Mouse (Mus musculus) activated CD4-positive, CD25-positive, alpha-beta regulatory T cell, adult 4 months (primary cell): ENCODE measurements around the gene Mrpl23. TPM values are rescaled to one million over a fixed set of nuclear protein-coding genes. Genes with fewer than 3 reads are reported as not detected.

Experiments
- ATAC-seq: one replicate; pipeline ENCODE4 v1.8.0; 2017
- polyA plus RNA-seq, 2 experiments: library from polyadenylated mRNA; unstranded; fragments of 100-300 nt; shearing (Covaris generic); gene quantifications; one replicate each; pipeline ENCODE4 v1.2.1; 2017

Mrpl23 gene
- polyA plus RNA-seq, 2 experiments from 2014 or later: 10.2 to 31.9 TPM

GRCm38 (mm10) chr7:142553417-142554335, 21.2 kb downstream of the Mrpl23 start:
- ATAC-seq: no peak

GRCm38 (mm10) chr7:142554625-142555024, 22.1 kb downstream of the Mrpl23 start:
- ATAC-seq: no peak

- ATAC-seq: no peak
These were observed 23.0 kb downstream of the Mrpl23 start for GRCm38 (mm10) chr7:142555366-142556088.

- ATAC-seq: no peak
These were observed 23.6 kb downstream of the Mrpl23 start for GRCm38 (mm10) chr7:142556089-142556476.

- ATAC-seq: no peak
These were observed 25.2 kb downstream of the Mrpl23 start for GRCm38 (mm10) chr7:142557696-142558095.

- ATAC-seq: no peak
These were observed 26.1 kb downstream of the Mrpl23 start for GRCm38 (mm10) chr7:142558511-142559146.

- ATAC-seq: no peak
These were observed 27.2 kb downstream of the Mrpl23 start for GRCm38 (mm10) chr7:142559651-142560175.

- no peak for ATAC-seq
These were observed 28.7 kb downstream of the Mrpl23 start for GRCm38 (mm10) chr7:142560942-142561855.

- ATAC-seq: no peak
These were observed 29.4 kb downstream of the Mrpl23 start for GRCm38 (mm10) chr7:142561856-142562404.

GRCm38 (mm10) chr7:142563168-142563567, 30.7 kb downstream of the Mrpl23 start:
- no peak for ATAC-seq

GRCm38 (mm10) chr7:142564955-142565643, 32.6 kb downstream of the Mrpl23 start:
- ATAC-seq: no peak

- no peak for ATAC-seq
These were observed 34.0 kb downstream of the Mrpl23 start for GRCm38 (mm10) chr7:142566512-142566911.

- ATAC-seq: no peak
These were observed 36.5 kb downstream of the Mrpl23 start for GRCm38 (mm10) chr7:142568985-142569384.

- no peak for ATAC-seq
These were observed 38.1 kb downstream of the Mrpl23 start for GRCm38 (mm10) chr7:142570565-142570964.

GRCm38 (mm10) chr7:142571458-142572220, 39.2 kb downstream of the Mrpl23 start:
- no peak for ATAC-seq

- no peak for ATAC-seq
These were observed 39.9 kb downstream of the Mrpl23 start for GRCm38 (mm10) chr7:142572343-142572742.

- no peak for ATAC-seq
These were observed 40.5 kb downstream of the Mrpl23 start for GRCm38 (mm10) chr7:142572992-142573391.

- ATAC-seq: no peak
These were observed 41.7 kb downstream of the Mrpl23 start for GRCm38 (mm10) chr7:142574155-142574660.

GRCm38 (mm10) chr7:142574826-142575351, 42.4 kb downstream of the Mrpl23 start:
- ATAC-seq: no peak

- ATAC-seq: no peak
These were observed 43.0 kb downstream of the Mrpl23 start for GRCm38 (mm10) chr7:142575491-142575890.
